Mouse (Mus musculus): ENCODE data around the gene Dnmt3a.

- TF ChIP-seq POLR2A (IDR thresholded peaks at IDR 0.05; ENCODE audit: borderline replicate concordance, insufficient read depth, low read length) (no peak), CTCF (IDR thresholded peaks at IDR 0.05; ENCODE audit: borderline replicate concordance, insufficient read depth, low read depth, low read length) (no peak)
These were observed 75.7 kb downstream of the Dnmt3a start for GRCm38 (mm10) chr12:3881474-3881873.
